Mouse (Mus musculus) telencephalon, adult 2 months (tissue): Measurements from ENCODE around the gene Rfc1.
A peak's percentile ranks its signal among the peaks of the same experiment; 100 is the strongest.

ENCODE experiments used
- DNase-seq: peaks from one replicate; pipeline ENCODE4 v3.0.0-alpha.2; 2011; ENCODE audit warnings: low read depth, low spot score

The Rfc1 gene

GRCm38 (mm10) chr5:65335298-65336074, at the start of gene Rfc1:
TSS of gene Rfc1 (minus strand) at chr5:65335670.
- peak; percentile 83 for DNase-seq

DNA sequence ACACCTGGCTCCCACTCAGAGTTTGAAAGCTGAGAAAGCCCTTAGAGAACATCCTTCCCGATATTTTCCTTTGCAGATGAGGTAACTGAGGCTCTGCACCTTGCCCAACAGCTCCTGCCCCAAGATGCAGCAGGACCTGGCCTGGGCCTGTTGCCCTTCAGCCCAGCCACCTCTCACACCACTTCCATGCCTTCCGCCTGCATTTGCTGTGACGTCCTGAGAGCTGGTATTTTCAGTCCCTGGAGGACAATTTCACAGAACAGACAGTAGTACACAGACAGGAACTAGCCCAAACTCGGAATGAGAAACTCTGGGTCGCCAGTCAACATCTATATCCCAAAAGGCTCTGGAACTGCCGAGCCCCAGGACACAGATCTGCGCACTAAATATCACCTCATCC, 39.3 kb upstream of the Rfc1 start:
- no peak for DNase-seq

GRCm38 (mm10) chr5:65371551-65371950, 36.1 kb upstream of the Rfc1 start:
- DNase-seq, result no peak

DNA sequence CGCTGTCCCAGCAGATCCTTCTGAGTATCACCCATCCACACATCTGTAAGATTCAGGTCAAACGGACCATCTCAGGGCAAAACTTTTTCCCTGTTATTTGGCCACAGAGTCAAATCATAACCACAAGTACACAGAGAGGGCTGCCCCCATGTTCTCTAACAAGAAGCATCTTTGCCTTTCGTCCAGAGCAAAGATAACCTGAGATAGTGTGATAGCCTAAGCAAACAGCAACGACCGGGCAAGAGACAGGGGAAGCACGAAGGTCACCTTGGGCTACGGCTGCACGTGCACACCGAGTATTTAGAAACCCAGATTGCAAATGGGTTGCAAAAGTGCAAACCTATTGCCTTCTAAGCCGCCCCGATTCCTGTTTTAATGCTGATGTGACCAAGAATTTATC, 32.4 kb upstream of the Rfc1 start:
- no peak for DNase-seq

GRCm38 (mm10) chr5:65357771-65358170, 22.3 kb upstream of the Rfc1 start:
- DNase-seq, result no peak

- no peak for DNase-seq
These were observed 21.4 kb upstream of the Rfc1 start for GRCm38 (mm10) chr5:65356851-65357250.

DNA sequence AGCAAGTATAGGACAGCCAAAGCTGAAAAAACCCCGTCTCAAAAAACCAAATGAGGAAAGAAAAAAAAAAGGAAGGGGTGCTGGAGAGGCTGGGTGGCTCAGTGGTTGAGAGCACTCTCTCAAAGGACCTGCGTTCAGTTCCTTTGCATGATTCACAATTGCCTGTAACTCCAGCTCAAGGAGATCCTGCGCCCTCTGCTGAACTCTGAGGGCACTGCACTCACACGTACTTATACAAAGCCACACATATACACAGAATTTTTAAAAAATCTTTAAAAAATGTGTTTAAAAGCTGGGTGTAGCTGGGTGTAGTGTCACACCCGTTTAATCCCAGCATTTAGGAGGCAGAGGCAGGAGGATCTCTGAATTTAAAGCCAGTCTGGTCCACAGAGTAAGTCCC, 19.5 kb upstream of the Rfc1 start:
- no peak for DNase-seq

DNA sequence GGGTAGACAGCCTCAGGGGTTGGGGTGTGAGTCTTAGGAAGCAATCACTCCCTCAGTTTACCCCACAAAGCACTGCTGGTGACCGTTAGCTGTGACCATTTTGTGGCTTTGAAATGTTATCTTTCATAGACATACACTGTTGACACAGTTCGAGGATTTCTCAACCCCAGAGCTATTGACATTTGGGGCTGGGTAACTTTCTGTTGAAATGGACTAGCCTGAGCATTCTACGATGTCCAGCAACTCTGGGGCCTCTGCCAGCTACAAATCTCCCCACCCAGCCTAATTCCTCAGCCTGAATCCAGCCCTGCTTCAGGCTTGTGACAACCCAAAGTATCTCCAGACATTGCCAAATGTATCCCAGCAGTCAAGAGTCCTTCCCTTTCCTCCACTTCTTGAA, 18.6 kb upstream of the Rfc1 start:
- no peak for DNase-seq

DNA sequence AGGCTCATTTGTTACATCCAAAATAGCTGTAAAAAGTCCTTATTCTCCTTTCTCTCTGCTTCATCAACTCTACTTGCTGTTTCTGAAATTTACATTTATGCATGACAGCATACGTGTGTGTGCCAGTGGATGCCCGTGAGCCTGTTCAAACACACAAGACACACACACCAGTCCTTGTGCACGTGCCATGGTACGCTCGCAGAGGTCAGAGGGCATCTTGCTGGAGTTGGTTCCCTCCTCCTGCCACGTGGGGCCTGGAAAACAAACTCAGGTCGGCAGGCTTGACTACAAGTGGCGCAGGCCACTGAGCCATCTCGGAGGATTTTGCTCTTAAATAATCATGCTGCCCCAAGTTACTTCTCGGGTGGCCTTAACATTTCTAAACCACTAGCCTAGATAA, 15.0 kb upstream of the Rfc1 start:
- no peak for DNase-seq

GRCm38 (mm10) chr5:65348168-65348567, 12.7 kb upstream of the Rfc1 start, which contains the start of gene Klb:
TSS of gene Klb (plus strand) at chr5:65348314.
- DNase-seq, result no peak

DNA sequence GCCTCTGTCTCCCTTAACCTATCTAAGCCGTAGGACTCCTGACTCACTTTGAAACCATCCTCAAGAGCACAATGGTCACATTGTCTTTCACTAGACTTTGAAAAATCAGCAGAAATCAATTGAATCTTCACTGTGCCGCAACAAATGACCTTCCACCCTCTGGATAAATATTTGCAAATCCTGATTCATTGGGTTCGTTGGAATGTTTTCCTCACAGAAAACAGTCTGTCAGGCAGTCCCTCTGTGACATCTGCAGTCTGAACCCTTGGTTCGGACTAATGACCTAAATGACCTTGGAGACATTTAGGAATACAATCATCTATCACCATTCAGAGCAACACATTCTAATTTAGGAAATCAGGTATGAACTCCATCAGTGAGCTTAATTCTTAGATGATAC, 4.7 kb upstream of the Rfc1 start:
- no peak for DNase-seq

- no peak for DNase-seq
These were observed 2.9 kb upstream of the Rfc1 start for GRCm38 (mm10) chr5:65338394-65338793.

DNA sequence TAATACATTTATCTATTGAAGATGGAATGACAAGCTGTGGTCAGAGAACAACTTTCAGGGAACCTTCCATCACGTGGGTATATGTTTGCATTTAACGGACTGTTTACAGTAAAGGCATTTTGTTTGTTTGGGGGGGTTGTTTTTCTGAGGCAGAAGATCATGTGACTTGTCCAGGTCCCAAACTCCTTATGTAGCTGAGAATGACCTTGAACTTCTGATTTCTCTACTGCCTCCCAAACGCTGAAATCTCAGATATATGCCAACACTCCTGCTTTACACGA, 545 bp upstream of the Rfc1 start:
- DNase-seq, result no peak

DNA sequence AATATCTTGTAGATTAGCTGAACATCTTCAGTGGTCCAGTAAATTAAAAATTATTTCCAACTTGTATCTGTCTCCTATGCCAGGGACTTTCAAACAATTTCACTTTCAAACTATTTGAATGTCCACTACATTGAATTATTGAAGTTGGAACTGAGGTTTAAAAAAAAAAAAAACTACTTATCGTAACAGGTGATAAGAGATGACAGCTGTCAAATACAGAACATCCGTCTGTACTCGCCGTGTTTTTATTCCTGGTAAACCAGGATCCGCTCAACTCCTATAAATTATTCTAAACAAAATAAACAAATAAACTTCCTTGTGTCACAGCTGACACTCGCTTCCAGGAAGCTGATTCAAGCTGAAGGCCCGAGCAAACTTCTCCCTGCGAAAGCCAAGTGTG, 682 bp downstream of the Rfc1 start:
- DNase-seq, result no peak

DNA sequence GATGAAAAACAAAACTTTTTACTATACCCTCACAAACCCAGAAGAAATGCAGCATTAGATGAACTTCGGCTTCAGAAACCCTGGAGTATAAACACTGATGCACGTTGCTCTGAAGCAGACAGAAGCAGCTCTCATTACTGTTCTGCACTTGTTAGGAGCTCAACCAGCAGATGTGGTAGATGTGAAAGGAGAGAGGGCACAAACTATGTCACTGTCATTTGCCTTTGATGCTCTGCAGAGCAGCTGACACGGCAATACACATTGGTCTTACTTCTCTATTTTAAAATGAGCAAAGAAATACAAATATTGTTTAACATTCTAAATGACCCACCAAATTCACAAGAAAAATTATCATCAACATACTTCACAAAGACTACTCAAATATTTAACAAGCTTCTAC, 5.5 kb downstream of the Rfc1 start:
- no peak for DNase-seq

GRCm38 (mm10) chr5:65326212-65326611, 9.3 kb downstream of the Rfc1 start:
- DNase-seq, result no peak

DNA sequence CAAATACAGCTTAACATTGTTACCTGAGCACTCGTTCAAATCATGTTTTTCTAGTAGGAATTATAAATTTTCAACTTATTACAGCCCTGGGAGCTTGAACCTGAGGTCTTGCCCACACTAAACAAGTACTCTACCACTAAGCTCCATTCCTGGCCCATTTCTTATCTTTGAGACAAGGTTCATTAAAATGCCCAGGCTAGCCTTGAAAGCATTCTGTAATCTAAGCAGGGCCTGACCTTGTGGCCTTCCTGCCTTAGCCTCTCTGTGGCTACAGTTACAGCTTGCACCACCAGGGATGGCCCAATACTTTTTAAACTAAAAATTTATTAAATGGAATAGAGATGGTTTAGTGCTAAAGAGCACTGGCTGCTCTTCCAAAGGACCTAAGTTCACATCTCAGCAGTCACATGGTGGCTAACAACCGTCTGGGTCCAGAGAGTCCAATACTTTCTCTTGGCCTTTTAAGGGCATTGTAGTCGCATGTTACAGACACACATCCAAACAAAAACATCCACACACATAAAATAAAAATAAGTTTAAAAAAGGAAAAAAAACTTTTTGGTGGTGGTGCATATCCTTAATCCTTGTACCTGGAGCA, 10.6 kb downstream of the Rfc1 start:
- no peak for DNase-seq

DNA sequence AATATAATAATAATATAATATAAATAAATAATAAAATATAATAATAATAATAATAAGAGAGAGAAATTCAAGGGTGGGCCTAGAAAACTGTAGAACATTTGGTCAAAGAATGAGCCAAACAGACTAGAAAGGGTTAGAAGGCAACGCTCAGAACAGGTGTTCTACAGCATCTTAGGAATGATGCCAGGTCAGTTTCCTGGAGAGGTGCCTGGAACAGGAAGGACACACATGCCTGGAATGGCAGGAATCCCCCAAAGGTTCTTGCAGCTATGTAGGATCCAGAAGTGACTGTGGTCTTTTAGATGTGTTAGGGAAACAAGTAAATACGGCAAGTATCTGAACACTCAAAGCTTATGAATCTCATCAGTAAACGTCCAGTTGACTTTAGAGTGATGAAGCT, 11.2 kb downstream of the Rfc1 start:
- no peak for DNase-seq

- DNase-seq, result no peak
These were observed 13.3 kb downstream of the Rfc1 start for GRCm38 (mm10) chr5:65322165-65322564.

- no peak for DNase-seq
These were observed 16.3 kb downstream of the Rfc1 start for GRCm38 (mm10) chr5:65319176-65319575.

DNA sequence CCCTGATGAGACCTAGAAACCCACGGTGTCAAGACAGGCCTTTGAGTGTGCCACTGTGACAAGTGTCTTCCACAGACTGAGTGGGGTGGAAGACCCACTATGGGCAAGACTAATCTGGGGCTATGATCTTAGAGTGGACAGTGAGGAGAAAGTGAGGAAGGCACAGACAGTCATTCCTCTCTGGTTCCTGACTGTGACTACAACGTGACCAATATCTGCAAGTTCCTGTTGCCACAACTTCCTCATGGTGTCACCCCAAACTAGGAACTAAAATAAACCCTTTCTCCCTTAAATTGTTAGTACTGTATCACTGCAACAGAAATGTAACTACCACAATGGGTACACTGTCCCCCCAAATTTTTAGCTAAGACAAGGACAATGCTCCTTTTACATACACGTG, 26.6 kb downstream of the Rfc1 start:
- DNase-seq, result no peak

- DNase-seq, result no peak
These were observed 27.3 kb downstream of the Rfc1 start for GRCm38 (mm10) chr5:65308208-65308607.

DNA sequence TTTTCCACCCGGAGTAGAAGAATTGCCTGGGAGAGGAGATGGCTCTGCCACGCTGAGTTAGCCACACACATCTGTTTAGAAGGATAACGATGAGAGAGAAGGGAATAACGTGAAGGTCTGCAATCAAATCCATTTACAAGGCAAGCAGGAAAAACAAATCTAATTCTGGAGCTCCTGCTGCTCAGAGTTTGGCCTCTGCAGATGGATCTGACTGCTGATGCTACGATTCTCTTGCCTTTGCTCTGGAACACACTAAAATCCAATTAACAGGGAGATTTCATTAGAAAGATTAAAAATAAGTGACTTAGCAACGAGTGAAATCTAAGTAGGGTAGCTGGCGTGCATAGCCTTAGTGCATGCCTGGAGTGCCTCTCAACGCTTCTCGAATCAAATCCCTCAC, 30.0 kb downstream of the Rfc1 start:
- DNase-seq, result peak; percentile 38

DNA sequence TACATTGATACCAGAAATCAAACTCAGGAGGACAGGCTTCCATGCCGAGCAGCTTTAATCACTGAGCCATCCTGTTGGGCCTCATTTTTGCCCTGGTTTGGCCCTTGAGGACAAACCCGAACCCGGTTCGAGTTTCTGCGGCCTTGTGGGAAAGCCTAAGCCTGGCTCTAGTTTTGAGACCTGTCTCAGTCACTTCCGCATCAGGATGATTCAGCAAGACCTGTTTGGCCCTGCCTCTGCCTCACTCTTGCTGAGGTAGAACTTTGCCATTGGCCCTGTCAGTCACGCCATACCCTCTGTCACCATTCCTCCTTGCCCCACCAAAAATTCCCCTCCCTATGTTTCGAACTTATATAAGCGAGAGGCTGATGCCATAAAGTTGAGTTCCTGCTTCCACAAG, 35.3 kb downstream of the Rfc1 start:
- no peak for DNase-seq
